Mouse (Mus musculus): ENCODE measurements around the gene P2ry6.

The P2ry6 gene

DNA sequence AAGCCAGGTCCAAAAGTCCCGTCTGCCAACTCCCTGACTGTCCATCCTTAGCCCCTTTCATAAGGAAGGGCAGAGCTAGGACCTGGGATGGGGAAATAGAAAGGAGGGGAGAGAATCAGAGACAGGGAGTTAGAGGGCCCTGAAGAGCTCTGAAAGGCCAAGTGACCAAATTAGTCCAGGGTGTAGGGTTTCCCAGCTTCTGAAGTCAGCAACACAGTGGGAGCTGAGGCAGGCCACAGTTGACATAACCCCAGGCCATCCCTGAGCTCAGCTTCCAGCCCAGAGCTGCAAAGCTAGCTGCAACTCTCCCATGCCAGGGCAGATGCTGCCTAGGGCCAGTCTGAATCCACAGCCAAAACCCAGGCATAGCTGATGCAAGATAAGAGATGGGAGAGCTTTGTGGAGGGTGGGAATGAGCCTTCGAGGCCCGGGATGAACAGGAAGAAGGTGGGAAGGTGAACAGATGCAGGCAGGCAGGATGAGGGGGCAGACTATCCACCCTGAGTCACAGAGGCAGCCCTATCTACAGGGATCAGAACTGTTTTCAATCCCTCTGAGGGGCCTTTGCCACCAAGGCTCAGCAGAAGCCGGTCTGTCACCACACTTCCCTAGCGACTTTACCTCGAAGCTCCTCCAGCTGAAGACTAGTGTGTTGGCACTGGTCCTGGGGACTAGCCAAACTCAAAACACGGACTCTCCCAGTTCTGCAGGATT is 47.0 kb downstream of the P2ry6 start:
- in situ Hi-C loops (cut with MboI; ENCODE audit: low pct_unique_long_range_greater_than_20kb in 1 of 2, low sequenced_read_pairs in 2 of 2, unreplicated experiment in 1 of 2) = no loop called here

- in situ Hi-C loops (cut with MboI; ENCODE audit: low pct_unique_long_range_greater_than_20kb in 1 of 2, low sequenced_read_pairs in 2 of 2, unreplicated experiment in 1 of 2) = no loop called here
Observed at GRCm38 (mm10) chr7:100926311-100926923, 48.0 kb downstream of the P2ry6 start.

- in situ Hi-C loops (cut with MboI; ENCODE audit: low pct_unique_long_range_greater_than_20kb in 1 of 2, low sequenced_read_pairs in 2 of 2, unreplicated experiment in 1 of 2) = no loop called here
Observed at GRCm38 (mm10) chr7:100924674-100925445, 49.6 kb downstream of the P2ry6 start.

DNA sequence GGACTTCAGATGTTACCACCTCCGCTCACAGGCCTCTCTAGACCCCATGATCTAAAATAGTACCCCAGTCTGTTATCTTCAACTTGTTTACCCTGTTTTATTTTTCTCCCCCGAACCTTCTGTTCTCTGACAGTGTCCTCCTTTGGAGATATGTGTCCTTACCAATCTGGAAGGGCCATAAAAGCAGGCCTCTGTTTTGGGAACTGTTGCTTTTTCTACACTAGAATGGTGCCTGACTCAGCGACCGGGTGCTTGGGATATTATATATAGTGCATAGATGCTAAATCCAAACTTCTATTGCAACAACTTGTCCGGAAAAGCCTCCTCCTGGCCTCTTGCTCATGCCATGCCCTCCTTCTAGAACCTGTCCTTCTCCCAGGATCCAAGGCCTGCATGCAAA is 50.2 kb downstream of the P2ry6 start:
- in situ Hi-C loops (cut with MboI; ENCODE audit: low pct_unique_long_range_greater_than_20kb in 1 of 2, low sequenced_read_pairs in 2 of 2, unreplicated experiment in 1 of 2) = no loop called here

DNA sequence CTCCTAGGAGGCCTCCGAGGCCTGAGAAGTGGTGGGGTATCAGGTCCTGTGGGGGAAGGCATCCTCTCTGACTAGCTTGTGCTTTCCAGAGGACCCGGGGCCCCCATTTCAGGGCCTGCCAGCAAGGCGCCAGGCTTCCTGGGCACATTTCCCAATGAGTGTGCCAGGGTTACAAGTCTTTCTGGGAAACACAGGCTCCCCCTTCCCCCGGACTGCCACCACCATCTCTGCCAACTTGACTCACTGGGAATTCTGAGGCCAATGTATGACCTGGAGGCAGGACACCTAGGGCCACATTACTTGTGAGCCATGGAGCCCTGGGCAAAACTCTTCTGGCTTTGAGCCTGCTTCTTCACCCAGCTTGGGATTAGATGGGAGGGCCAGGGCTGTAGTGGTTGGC is 51.5 kb downstream of the P2ry6 start:
- in situ Hi-C loops (cut with MboI; ENCODE audit: low pct_unique_long_range_greater_than_20kb in 1 of 2, low sequenced_read_pairs in 2 of 2, unreplicated experiment in 1 of 2) = no loop called here

DNA sequence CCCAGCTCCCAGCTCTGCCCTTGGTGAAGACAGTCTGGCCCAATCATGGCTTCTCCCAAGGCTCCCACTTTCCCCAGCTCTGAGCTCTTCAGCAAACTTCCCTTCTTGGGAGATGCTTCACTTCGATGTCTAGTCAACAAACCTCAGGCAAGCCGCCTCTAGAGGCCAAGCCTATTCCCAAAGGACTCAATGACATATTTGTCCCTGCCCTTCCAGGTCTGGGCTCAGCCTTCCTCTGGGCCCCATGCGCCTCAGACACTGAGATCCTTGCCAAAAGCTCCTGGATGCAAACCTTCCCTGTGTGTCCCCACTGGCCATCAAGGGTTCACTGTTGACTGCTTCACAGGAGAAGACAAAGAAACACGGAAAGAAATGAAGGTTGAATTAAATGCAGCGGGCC is 53.2 kb downstream of the P2ry6 start:
- in situ Hi-C loops (cut with MboI; ENCODE audit: low pct_unique_long_range_greater_than_20kb in 1 of 2, low sequenced_read_pairs in 2 of 2, unreplicated experiment in 1 of 2) = no loop called here

- in situ Hi-C loops (cut with MboI; ENCODE audit: low pct_unique_long_range_greater_than_20kb in 1 of 2, low sequenced_read_pairs in 2 of 2, unreplicated experiment in 1 of 2) = no loop called here
Observed at GRCm38 (mm10) chr7:100919809-100920107, 54.7 kb downstream of the P2ry6 start.

DNA sequence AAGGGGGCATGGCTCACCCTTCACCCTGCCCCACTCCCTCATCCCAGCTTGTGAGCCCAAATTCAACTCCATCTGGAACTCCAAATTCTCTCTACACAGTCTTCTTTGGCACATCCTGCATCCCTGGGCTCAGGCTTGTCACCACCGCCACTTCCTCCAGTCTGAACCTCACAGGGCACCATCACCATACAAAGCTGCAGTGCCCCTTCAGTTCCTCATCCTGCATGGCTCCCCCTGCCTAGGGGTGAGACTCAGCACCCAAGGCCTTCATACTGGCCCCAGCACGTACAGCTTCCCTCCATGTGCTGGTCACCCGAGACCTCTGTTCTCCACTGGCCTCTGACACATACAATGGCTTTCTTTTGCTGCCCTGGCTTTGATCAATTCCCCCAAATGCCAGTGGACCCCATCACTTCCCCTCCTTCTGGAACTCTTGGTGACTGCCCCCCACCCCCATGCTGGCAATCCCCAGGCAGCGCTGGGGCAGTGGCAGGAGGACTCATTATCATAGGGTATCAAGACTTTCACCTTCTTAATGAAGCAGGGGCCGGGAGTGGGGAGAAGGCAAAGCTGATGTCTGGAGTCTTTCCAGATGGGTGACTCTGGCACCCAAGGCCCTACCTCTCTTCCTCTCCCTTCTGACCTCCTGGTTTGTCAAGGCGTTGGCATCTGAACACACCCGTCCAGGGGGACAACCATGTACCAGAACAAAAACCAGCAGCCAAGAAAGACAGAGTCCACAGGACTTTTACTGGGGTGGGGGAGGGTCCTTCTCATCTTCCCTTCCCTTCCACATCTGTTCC is 55.2 kb downstream of the P2ry6 start:
- in situ Hi-C loops (cut with MboI; ENCODE audit: low pct_unique_long_range_greater_than_20kb in 1 of 2, low sequenced_read_pairs in 2 of 2, unreplicated experiment in 1 of 2) = no loop called here

- in situ Hi-C loops (cut with MboI; ENCODE audit: low pct_unique_long_range_greater_than_20kb in 1 of 2, low sequenced_read_pairs in 2 of 2, unreplicated experiment in 1 of 2) = no loop called here
Observed at GRCm38 (mm10) chr7:100918176-100918575, 56.3 kb downstream of the P2ry6 start.

- in situ Hi-C loops (cut with MboI; ENCODE audit: low pct_unique_long_range_greater_than_20kb in 1 of 2, low sequenced_read_pairs in 2 of 2, unreplicated experiment in 1 of 2) = no loop called here
Observed at GRCm38 (mm10) chr7:100917751-100918150, 56.7 kb downstream of the P2ry6 start.

GRCm38 (mm10) chr7:100916526-100916925 is 57.9 kb downstream of the P2ry6 start:
- in situ Hi-C loops (cut with MboI; ENCODE audit: low pct_unique_long_range_greater_than_20kb in 1 of 2, low sequenced_read_pairs in 2 of 2, unreplicated experiment in 1 of 2) = no loop called here

GRCm38 (mm10) chr7:100915204-100915603 is 59.2 kb downstream of the P2ry6 start:
- in situ Hi-C loops (cut with MboI; ENCODE audit: low pct_unique_long_range_greater_than_20kb in 1 of 2, low sequenced_read_pairs in 2 of 2, unreplicated experiment in 1 of 2) = no loop called here

GRCm38 (mm10) chr7:100911791-100912190 is 62.7 kb downstream of the P2ry6 start:
- in situ Hi-C loops (cut with MboI; ENCODE audit: low pct_unique_long_range_greater_than_20kb in 1 of 2, low sequenced_read_pairs in 2 of 2, unreplicated experiment in 1 of 2) = no loop called here

DNA sequence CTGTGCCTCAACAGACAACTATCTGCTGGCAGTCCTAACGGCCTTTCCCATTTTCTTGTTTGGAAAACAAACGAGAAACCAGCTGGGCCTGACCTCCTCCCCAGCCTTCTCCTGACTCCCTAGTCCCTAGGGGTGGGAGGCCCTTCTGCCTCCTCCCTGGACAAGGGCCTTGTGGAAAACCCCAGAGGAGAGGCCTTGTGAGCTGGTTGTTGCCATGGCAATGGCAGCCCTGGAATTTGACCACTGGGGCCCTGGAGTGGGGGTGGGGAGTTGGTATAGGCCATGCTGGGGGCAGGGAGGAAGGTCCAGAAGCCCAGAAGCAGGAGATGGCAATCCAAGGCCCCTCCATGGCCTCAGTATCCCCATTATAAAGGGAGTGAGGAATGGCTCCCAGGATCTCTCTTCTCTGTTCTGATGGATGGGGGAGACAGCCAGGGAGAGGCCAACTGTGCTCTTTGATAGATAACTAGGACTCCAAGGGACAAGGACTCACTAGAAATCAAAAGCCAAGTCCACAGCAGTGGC is 63.1 kb downstream of the P2ry6 start:
- in situ Hi-C loops (cut with MboI; ENCODE audit: low pct_unique_long_range_greater_than_20kb in 1 of 2, low sequenced_read_pairs in 2 of 2, unreplicated experiment in 1 of 2) = no loop called here

- in situ Hi-C loops (cut with MboI; ENCODE audit: low pct_unique_long_range_greater_than_20kb in 1 of 2, low sequenced_read_pairs in 2 of 2, unreplicated experiment in 1 of 2) = no loop called here
Observed at GRCm38 (mm10) chr7:100908567-100908966, 65.9 kb downstream of the P2ry6 start.

DNA sequence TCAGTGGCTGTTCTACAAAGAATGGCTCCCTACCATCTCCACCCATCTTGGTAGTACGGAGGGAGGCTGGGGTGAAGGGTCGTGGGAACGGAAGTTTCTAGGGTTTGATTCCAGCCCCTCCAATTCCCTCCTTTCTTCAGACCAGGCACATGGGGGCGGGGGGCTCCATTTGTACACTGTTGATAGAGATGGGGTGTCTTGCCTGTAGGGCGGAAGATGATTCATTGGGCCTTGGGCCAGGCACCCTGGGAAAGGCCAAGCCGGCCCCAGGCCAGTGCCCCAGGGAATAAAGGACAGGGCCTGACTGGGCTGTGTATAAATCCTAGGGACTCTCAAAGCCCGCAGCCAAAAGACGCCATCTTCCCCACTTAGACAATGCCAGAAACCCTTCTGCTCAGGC is 66.4 kb downstream of the P2ry6 start:
- in situ Hi-C loops (cut with MboI; ENCODE audit: low pct_unique_long_range_greater_than_20kb in 1 of 2, low sequenced_read_pairs in 2 of 2, unreplicated experiment in 1 of 2) = no loop called here

DNA sequence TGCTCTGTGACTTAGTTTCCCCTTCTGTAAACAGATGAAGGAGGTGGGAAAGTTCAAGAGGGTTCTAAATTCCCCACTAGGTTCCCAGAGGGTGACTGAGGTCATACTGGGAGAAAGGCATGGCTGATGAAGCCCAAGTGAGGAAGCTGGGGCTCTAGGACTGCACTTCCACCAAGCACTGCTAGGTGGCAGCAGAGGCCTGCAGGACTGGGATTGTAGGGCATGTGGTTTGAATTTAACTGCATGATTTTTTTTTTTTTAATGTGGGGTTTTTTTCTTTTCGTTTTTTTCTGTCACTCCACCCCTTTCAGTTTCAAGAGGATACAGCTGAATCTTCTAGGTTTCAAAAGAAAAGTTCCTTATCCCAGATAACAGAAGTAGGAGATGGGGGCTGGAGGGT is 67.2 kb downstream of the P2ry6 start:
- in situ Hi-C loops (cut with MboI; ENCODE audit: low pct_unique_long_range_greater_than_20kb in 1 of 2, low sequenced_read_pairs in 2 of 2, unreplicated experiment in 1 of 2) = no loop called here

- in situ Hi-C loops (cut with MboI; ENCODE audit: low pct_unique_long_range_greater_than_20kb in 1 of 2, low sequenced_read_pairs in 2 of 2, unreplicated experiment in 1 of 2) = no loop called here
Observed at GRCm38 (mm10) chr7:100906029-100906789, 68.2 kb downstream of the P2ry6 start.

All from mouse embryonic stem cell (cell line).